Comparison of ENCODE assay signal across 11 mouse cellular contexts in the genomic region with DNA sequence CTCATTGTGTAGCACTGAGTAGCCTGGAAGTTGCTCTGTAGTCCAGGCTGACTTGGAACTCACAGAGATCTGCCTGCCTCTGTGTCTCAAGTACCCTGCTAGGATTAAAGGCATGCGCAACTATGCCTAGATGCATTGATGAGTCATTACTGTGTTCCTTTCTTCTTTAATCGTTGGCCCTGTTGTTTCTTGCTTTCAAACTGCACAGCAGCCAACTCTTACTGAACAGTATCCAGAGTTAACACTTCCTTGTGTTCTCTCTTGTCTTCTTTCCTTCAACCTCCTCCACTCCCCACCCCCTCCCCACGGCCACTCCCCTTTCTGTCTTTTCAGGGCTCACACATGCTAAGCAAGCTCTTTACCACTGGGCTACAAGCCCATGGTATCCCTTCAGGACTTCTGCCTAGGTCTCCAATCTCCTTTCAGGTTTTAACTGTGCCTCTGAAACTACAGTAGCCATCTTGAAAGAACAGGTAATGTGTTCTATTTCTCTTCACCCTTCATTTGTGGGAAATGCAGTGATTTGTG. TPM values are rescaled to one million over a fixed set of nuclear protein-coding genes. Genes with fewer than 3 reads are reported as not detected.
DNase-seq lines count a peak whose midpoint lies in the region; ATAC-seq lines count a peak whose summit lies in the region.
"Had no signal": no experiment of that assay in that cellular context is flagged by ENCODE, and none has a peak within 500 bp of the region (broad histone marks: within the 10 kb centered on the region; RNA-seq: fewer than 3 reads in every experiment).

No protein-coding gene starts in this region.

- WGBS in heart, embryonic 13.5 days, result 68% methylated on average over 3 of the region's 3 CpGs
- 75% methylated on average over 3 of the region's 3 CpGs for WGBS in heart, embryonic 10.5 days
- 76% methylated on average over 3 of the region's 3 CpGs for WGBS in midbrain, embryonic 13.5 days
- WGBS in midbrain, embryonic 16.5 days, result 77% methylated on average over 3 of the region's 3 CpGs
- WGBS in forebrain, embryonic 14.5 days, result 35% methylated on average over 3 of the region's 3 CpGs
- 52% methylated on average over 3 of the region's 3 CpGs for WGBS in stomach, embryonic 15.5 days

- ATAC-seq in heart, embryonic 13.5 days (ENCODE audit: extremely low read depth, insufficient number of reproducible peaks, low FRiP score, low TSS enrichment), result no peak
- ATAC-seq in midbrain, embryonic 13.5 days, result peak; percentile 62; the same call in 1 of the 2 replicates
- no peak for ATAC-seq in midbrain, embryonic 16.5 days
- ATAC-seq in forebrain, embryonic 14.5 days, result peak; percentile 63; the same call in 1 of the 2 replicates
- peak; percentile 53 for ATAC-seq in stomach, embryonic 15.5 days (ENCODE audit: insufficient read depth, low FRiP score, low read depth)

- no peaks in the 10 kb centered on the region for H3K27me3 ChIP-seq in heart, embryonic 13.5 days (replicated peaks)
- no peaks in the 10 kb centered on the region for H3K27me3 ChIP-seq in heart, embryonic 10.5 days (ENCODE audit: insufficient read depth, poor library complexity, severe bottlenecking)
- no peaks in the 10 kb centered on the region for H3K27me3 ChIP-seq in midbrain, embryonic 13.5 days
- H3K27me3 ChIP-seq in midbrain, embryonic 16.5 days (ENCODE audit: control insufficient read depth, insufficient read depth, low read depth, low read length), result no peaks in the 10 kb centered on the region
- no peaks in the 10 kb centered on the region for H3K27me3 ChIP-seq in forebrain, embryonic 14.5 days (replicated peaks; ENCODE audit: control insufficient read depth, insufficient read depth, low read length)
- no peaks in the 10 kb centered on the region for H3K27me3 ChIP-seq in stomach, embryonic 15.5 days (replicated peaks)

- H3K4me3 ChIP-seq in heart, embryonic 13.5 days, result no peak overlapping the region
- H3K4me3 ChIP-seq in heart, embryonic 10.5 days, result no peak overlapping the region
- no peak overlapping the region for H3K4me3 ChIP-seq in midbrain, embryonic 13.5 days (replicated peaks)
- no peak overlapping the region for H3K4me3 ChIP-seq in midbrain, embryonic 16.5 days (ENCODE audit: low read depth, low read length)
- no peak overlapping the region for H3K4me3 ChIP-seq in forebrain, embryonic 14.5 days (ENCODE audit: low read depth, low read length)
- H3K4me3 ChIP-seq in stomach, embryonic 15.5 days (replicated peaks), result no peak overlapping the region
- H3K4me3 ChIP-seq: gastrocnemius, adult 2 months had no signal

- no peak for DNase-seq in heart, embryonic 10.5 days (ENCODE audit: low spot score)
- DNase-seq in forebrain, embryonic 14.5 days (ENCODE audit: low spot score), result no peak
- DNase-seq in adrenal gland, adult (ENCODE audit: inconsistent age in 2 of 2, low spot score in 1 of 2), result no peak
- no peak for DNase-seq in urinary bladder, postnatal 14 days (ENCODE audit: low spot score)
- DNase-seq: gastrocnemius, adult 2 months; left cerebral cortex, postnatal 4 days; lung, postnatal 4 days had no signal

- H3K9ac ChIP-seq in heart, embryonic 13.5 days, result no peak overlapping the region
- no peak overlapping the region for H3K9ac ChIP-seq in midbrain, embryonic 13.5 days (replicated peaks)
- no peak overlapping the region for H3K9ac ChIP-seq in midbrain, embryonic 16.5 days (ENCODE audit: low read depth, low read length)
- no peak overlapping the region for H3K9ac ChIP-seq in forebrain, embryonic 14.5 days (ENCODE audit: low read length)
- no peak overlapping the region for H3K9ac ChIP-seq in stomach, embryonic 15.5 days

- H3K9me3 ChIP-seq in heart, embryonic 13.5 days, result 0 out of 2 replicates have a peak, but pooled peaks cover 5% of the 10 kb centered on the region
- H3K9me3 ChIP-seq in heart, embryonic 10.5 days, result no peaks in the 10 kb centered on the region
- no peaks in the 10 kb centered on the region for H3K9me3 ChIP-seq in midbrain, embryonic 13.5 days
- H3K9me3 ChIP-seq in midbrain, embryonic 16.5 days (replicated peaks; ENCODE audit: control insufficient read depth, low read length, poor library complexity, severe bottlenecking), result no peaks in the 10 kb centered on the region
- H3K9me3 ChIP-seq in forebrain, embryonic 14.5 days (replicated peaks; ENCODE audit: control insufficient read depth, low read length), result no peaks in the 10 kb centered on the region
- no peaks in the 10 kb centered on the region for H3K9me3 ChIP-seq in stomach, embryonic 15.5 days

- H3K36me3 ChIP-seq in heart, embryonic 13.5 days, result no peaks in the 10 kb centered on the region
- H3K36me3 ChIP-seq in heart, embryonic 10.5 days, result no peaks in the 10 kb centered on the region
- H3K36me3 ChIP-seq in midbrain, embryonic 13.5 days, result no peaks in the 10 kb centered on the region
- H3K36me3 ChIP-seq in midbrain, embryonic 16.5 days (ENCODE audit: control insufficient read depth, insufficient read depth, low read length), result no peaks in the 10 kb centered on the region
- no peaks in the 10 kb centered on the region for H3K36me3 ChIP-seq in forebrain, embryonic 14.5 days (ENCODE audit: control insufficient read depth, insufficient read depth, low read length)
- H3K36me3 ChIP-seq in stomach, embryonic 15.5 days, result no peaks in the 10 kb centered on the region

- peak overlapping the region; percentile 37; the same call in 1 of the 2 replicates for H3K27ac ChIP-seq in heart, embryonic 13.5 days (replicated peaks)
- H3K27ac ChIP-seq in heart, embryonic 10.5 days, result no peak overlapping the region
- peak overlapping the region; percentile 45 for H3K27ac ChIP-seq in midbrain, embryonic 13.5 days
- H3K27ac ChIP-seq in midbrain, embryonic 16.5 days (ENCODE audit: low read length), result no peak overlapping the region
- no peak overlapping the region for H3K27ac ChIP-seq in forebrain, embryonic 14.5 days (ENCODE audit: low read depth, low read length)
- peak overlapping the region; percentile 41; the same call in 1 of the 2 replicates for H3K27ac ChIP-seq in stomach, embryonic 15.5 days
- H3K27ac ChIP-seq: gastrocnemius, adult 2 months had no signal

- no peaks in the 10 kb centered on the region for H3K4me1 ChIP-seq in heart, embryonic 13.5 days
- H3K4me1 ChIP-seq in heart, embryonic 10.5 days, result no peaks in the 10 kb centered on the region
- H3K4me1 ChIP-seq in midbrain, embryonic 13.5 days (replicated peaks), result peaks cover 12% of the 10 kb centered on the region
- H3K4me1 ChIP-seq in midbrain, embryonic 16.5 days (ENCODE audit: control insufficient read depth, insufficient read depth, low read length), result peaks cover 5% of the 10 kb centered on the region; the same call in 1 of the 2 replicates
- no peaks in the 10 kb centered on the region for H3K4me1 ChIP-seq in forebrain, embryonic 14.5 days (ENCODE audit: control insufficient read depth, insufficient read depth, low read length)
- H3K4me1 ChIP-seq in stomach, embryonic 15.5 days, result 0 out of 2 replicates have a peak, but pooled peaks cover 3% of the 10 kb centered on the region

- H3K4me2 ChIP-seq in heart, embryonic 13.5 days, result no peak overlapping the region
- no peak overlapping the region for H3K4me2 ChIP-seq in midbrain, embryonic 13.5 days (replicated peaks)
- H3K4me2 ChIP-seq in midbrain, embryonic 16.5 days (ENCODE audit: low read length), result no peak overlapping the region
- no peak overlapping the region for H3K4me2 ChIP-seq in forebrain, embryonic 14.5 days (ENCODE audit: low read length)
- H3K4me2 ChIP-seq in stomach, embryonic 15.5 days, result no peak overlapping the region

RNA-seq across cellular contexts. Expression of gene Phldb2, which starts 17.4 kb away (rescaled TPM):
- polyA plus RNA-seq in heart, embryonic 13.5 days (2015; fragmentation: Nextera tagmentation; extraction: Ambion mirVana), result 37.2 and 38.3 TPM in 2 replicates
- polyA plus RNA-seq in heart, embryonic 10.5 days (2016; fragmentation: Nextera tagmentation; extraction: Ambion mirVana), result 42.1 and 45.8 TPM in 2 replicates
- polyA plus RNA-seq in midbrain, embryonic 13.5 days (2015; fragmentation: Nextera tagmentation; extraction: Ambion mirVana), result 12.1 and 12.2 TPM in 2 replicates
- 6.6 and 6.9 TPM in 2 replicates for polyA plus RNA-seq in midbrain, embryonic 16.5 days (2015; fragmentation: Nextera tagmentation; extraction: Ambion mirVana)
- 6.5 and 7.6 TPM in 2 replicates for polyA plus RNA-seq in forebrain, embryonic 14.5 days (2014; fragmentation: Nextera tagmentation; extraction: Ambion mirVana)
- polyA plus RNA-seq in stomach, embryonic 15.5 days (2015; fragmentation: Nextera tagmentation; extraction: Ambion mirVana), result 31.4 and 33.3 TPM in 2 replicates

Comparison
In these comparisons a context has a peak if more than half of its experiments do, and no peak if none do; other contexts are left out.
1. ATAC-seq: peak in midbrain, embryonic 13.5 days (single experiment), forebrain, embryonic 14.5 days (single experiment) and stomach, embryonic 15.5 days (single experiment); none in heart, embryonic 13.5 days (single experiment) and midbrain, embryonic 16.5 days (single experiment).
2. H3K27ac ChIP-seq: peak in heart, embryonic 13.5 days (single experiment), midbrain, embryonic 13.5 days (single experiment) and stomach, embryonic 15.5 days (single experiment); none in heart, embryonic 10.5 days (single experiment), midbrain, embryonic 16.5 days (single experiment) and forebrain, embryonic 14.5 days (single experiment).